Comparison of ENCODE assay signal across 7 mouse cellular contexts in genomic region chr17:28256651-28257328, GRCm38 (mm10). TPM values are rescaled to one million over a fixed set of nuclear protein-coding genes. Genes with fewer than 3 reads are reported as not detected.
DNase-seq lines count a peak whose midpoint lies in the region; ATAC-seq and TF ChIP-seq lines count a peak whose summit lies in the region.

No protein-coding gene starts in this region.

- H3K4me1 ChIP-seq in intestine, embryonic 15.5 days (replicated peaks): peaks cover 28% of the 10 kb centered on the region
- peaks cover 29% of the 10 kb centered on the region for H3K4me1 ChIP-seq in liver, postnatal 0 days (ENCODE audit: insufficient read depth)
- peaks cover 7% of the 10 kb centered on the region; the same call in 1 of the 2 replicates for H3K4me1 ChIP-seq in small intestine, adult 2 months (ENCODE audit: control insufficient read depth, insufficient read depth, insufficient read length, low read length)

- TF ChIP-seq POLR2A in small intestine, adult 2 months (IDR thresholded peaks at IDR 0.05; ENCODE audit: low read depth, low read length): 0 out of 2 replicates have a peak, but pooled peaks have one; percentile 5

- H3K9me3 ChIP-seq in intestine, embryonic 15.5 days: no peaks in the 10 kb centered on the region
- no peaks in the 10 kb centered on the region for H3K9me3 ChIP-seq in liver, postnatal 0 days (ENCODE audit: low read length)

- no peak overlapping the region for H3K9ac ChIP-seq in intestine, embryonic 15.5 days
- no peak overlapping the region for H3K9ac ChIP-seq in liver, postnatal 0 days (replicated peaks)

- no peaks in the 10 kb centered on the region for H3K36me3 ChIP-seq in intestine, embryonic 15.5 days
- no peaks in the 10 kb centered on the region; the same call in 1 of the 2 replicates for H3K36me3 ChIP-seq in liver, postnatal 0 days (replicated peaks; ENCODE audit: insufficient read depth, low read length)
- peaks cover 11% of the 10 kb centered on the region for H3K36me3 ChIP-seq in small intestine, adult 2 months (ENCODE audit: control insufficient read depth, insufficient read depth, low read length)

- H3K27me3 ChIP-seq in intestine, embryonic 15.5 days (replicated peaks): no peaks in the 10 kb centered on the region
- no peaks in the 10 kb centered on the region for H3K27me3 ChIP-seq in liver, postnatal 0 days (ENCODE audit: insufficient read depth, low read length)
- H3K27me3 ChIP-seq in small intestine, adult 2 months (ENCODE audit: control insufficient read depth, insufficient read depth, low read length): no peaks in the 10 kb centered on the region

- peak overlapping the region; percentile 18 for H3K4me2 ChIP-seq in intestine, embryonic 15.5 days (replicated peaks)
- peak overlapping the region; percentile 10; the same call in 1 of the 2 replicates for H3K4me2 ChIP-seq in liver, postnatal 0 days (ENCODE audit: low read depth, low read length)

- WGBS in intestine, embryonic 15.5 days: 45% methylated on average over 13 of the region's 13 CpGs
- 21% methylated on average over 13 of the region's 13 CpGs for WGBS in liver, postnatal 0 days (ENCODE audit: insufficient replicate concordance)
- WGBS in small intestine, adult 2 months: 65% methylated on average over 13 of the region's 13 CpGs

- TF ChIP-seq CTCF in liver, postnatal 0 days (IDR thresholded peaks at IDR 0.05; ENCODE audit: low read depth): no peak
- no peak for TF ChIP-seq CTCF in small intestine, adult 2 months (IDR thresholded peaks at IDR 0.05; ENCODE audit: extremely low read depth, insufficient read length, insufficient replicate concordance, low read depth, low read length)

- no peak for TF ChIP-seq EP300 in liver, postnatal 0 days (IDR thresholded peaks at IDR 0.05; ENCODE audit: low read depth)

- peak overlapping the region; percentile 73 for H3K27ac ChIP-seq in intestine, embryonic 15.5 days
- peak overlapping the region; percentile 60 for H3K27ac ChIP-seq in liver, postnatal 0 days (ENCODE audit: low read depth)
- H3K27ac ChIP-seq in small intestine, adult 2 months (ENCODE audit: insufficient read depth, low read depth, low read length): peak overlapping the region; percentile 63

- no peak overlapping the region for H3K4me3 ChIP-seq in intestine, embryonic 15.5 days (replicated peaks)
- no peak overlapping the region for H3K4me3 ChIP-seq in liver, postnatal 0 days (ENCODE audit: low read depth, low read length)
- H3K4me3 ChIP-seq in small intestine, adult 2 months (ENCODE audit: low read depth, low read length): peak overlapping the region; percentile 29

- peak; percentile 59 for ATAC-seq in intestine, embryonic 15.5 days
- ATAC-seq in liver, postnatal 0 days: peak; percentile 35; the same call in 1 of the 2 replicates

- DNase-seq in CD4-positive, CD25-positive, alpha-beta regulatory T cell, adult 2 months (ENCODE audit: low read depth, low spot score): peak; percentile 91
- peak; percentile 94 for DNase-seq in NIH3T3 (ENCODE audit: low read depth)
- peak; percentile 64 for DNase-seq in gastrocnemius, postnatal 25 days
- DNase-seq in liver, postnatal 0 days: peak; percentile 67
- DNase-seq in left cerebral cortex, adult 11 months (ENCODE audit: low spot score): no peak

RNA-seq across cellular contexts. Expression of gene Ppard, which starts 24.3 kb away (rescaled TPM):
- 10 to 100 TPM; 29.1 to 30.2 TPM for total RNA-seq in gastrocnemius, postnatal 25 days (2021)
- 1.8 and 1.9 TPM in 2 replicates for polyA plus RNA-seq in intestine, embryonic 15.5 days (2015; fragmentation: Nextera tagmentation; extraction: Ambion mirVana)
- 0.66 and 0.73 TPM in 2 replicates for polyA plus RNA-seq in liver, postnatal 0 days (2015; fragmentation: Nextera tagmentation; extraction: Ambion mirVana)
- polyA plus RNA-seq in small intestine, adult 2 months (2012; rRNA removed): 118 and 203 TPM in 2 replicates

RNA-seq across cellular contexts. Expression of gene Def6, which starts 49.2 kb away (rescaled TPM):
- 1 to 10 TPM in 1 of 2 experiments, under 1 TPM in 1; 0.97 to 1.9 TPM for total RNA-seq in gastrocnemius, postnatal 25 days (2021)
- 3.4 and 4.3 TPM in 2 replicates for polyA plus RNA-seq in intestine, embryonic 15.5 days (2015; fragmentation: Nextera tagmentation; extraction: Ambion mirVana)
- polyA plus RNA-seq in liver, postnatal 0 days (2015; fragmentation: Nextera tagmentation; extraction: Ambion mirVana): 8.3 and 9.0 TPM in 2 replicates
- polyA plus RNA-seq in small intestine, adult 2 months (2012; rRNA removed): 4.0 and 7.0 TPM in 2 replicates

RNA-seq across cellular contexts. Expression of gene Fance, which starts 56.5 kb away (rescaled TPM):
- 10 to 100 TPM in 1 of 2 experiments, 1 to 10 TPM in 1; 9.2 to 11.6 TPM for total RNA-seq in gastrocnemius, postnatal 25 days (2021)
- 22.7 and 29.8 TPM in 2 replicates for polyA plus RNA-seq in intestine, embryonic 15.5 days (2015; fragmentation: Nextera tagmentation; extraction: Ambion mirVana)
- 6.7 and 7.1 TPM in 2 replicates for polyA plus RNA-seq in liver, postnatal 0 days (2015; fragmentation: Nextera tagmentation; extraction: Ambion mirVana)
- 13.3 and 16.6 TPM in 2 replicates for polyA plus RNA-seq in small intestine, adult 2 months (2012; rRNA removed)

Comparison
In these comparisons a context has a peak if more than half of its experiments do, and no peak if none do; other contexts are left out.
1. RNA of gene Ppard, which starts 24.3 kb away (polyA plus RNA-seq): 118 to 203 TPM in small intestine, adult 2 months; 1.8 to 1.9 TPM in intestine, embryonic 15.5 days and 0.66 to 0.73 TPM in liver, postnatal 0 days; every median in the first group is over 10 times any median in the second.
2. Peak in every context shown above with its lines, with median percentiles within 50 percentile points of each other: H3K27ac ChIP-seq.